Mouse (Mus musculus): Measurements from ENCODE around the gene Grin2b. TPM values are rescaled to one million over a fixed set of nuclear protein-coding genes. Genes with fewer than 3 reads are reported as not detected.
A peak's percentile ranks its signal among the peaks of the same experiment; 100 is the strongest.

Gene Grin2b
- polyA plus RNA-seq (2016; fragmentation: Nextera tagmentation; extraction: Ambion mirVana): 0.31 TPM in 1 of 2 replicates, not detected in the other

GRCm38 (mm10) chr6:136173191-136173896 lies at the start of gene Grin2b:
Gene Grin2b (minus strand): TSS chr6:136173511.
- 3% methylated on average over 15 of the region's 30 CpGs for WGBS
- peak; percentile 65 for DNase-seq (ENCODE audit: extremely low spot score, low spot score)
- H3K27ac ChIP-seq: no peak within 1 kb of the TSS

GRCm38 (mm10) chr6:136221894-136222293 lies 48.6 kb upstream of the Grin2b start:
- H3K4me1 ChIP-seq: peaks cover 5% of the 10 kb centered on the region; the same call in 1 of the 2 replicates
- no peak for DNase-seq (ENCODE audit: extremely low spot score, low spot score)
- 90% methylated on average over 3 of the region's 3 CpGs for WGBS

More at GRCm38 (mm10) chr6:136173191-136173896, at the start of gene Grin2b:
- H3K4me1 ChIP-seq: peaks cover 21% of the 10 kb centered on the region
- H3K36me3 ChIP-seq (replicated peaks): no peaks in the 10 kb centered on the region
- no peaks in the 10 kb centered on the region for H3K9me3 ChIP-seq
- H3K4me3 ChIP-seq: peak within 1 kb of the TSS; percentile 63
- H3K27me3 ChIP-seq (ENCODE audit: poor library complexity, severe bottlenecking): peaks cover 50% of the 10 kb centered on the region

GRCm38 (mm10) chr6:136210442-136210841 lies 37.1 kb upstream of the Grin2b start:
- Histone ChIP-seq H3K27ac (no peak overlapping the region), H3K9me3 (no peaks in the 10 kb centered on the region), H3K4me3 (no peak overlapping the region), H3K4me1 (no peaks in the 10 kb centered on the region), H3K27me3 (ENCODE audit: poor library complexity, severe bottlenecking) (no peaks in the 10 kb centered on the region), H3K36me3 (replicated peaks) (no peaks in the 10 kb centered on the region)
- no peak for DNase-seq (ENCODE audit: extremely low spot score, low spot score)
- 85% methylated on average over 3 of the region's 3 CpGs for WGBS

More at GRCm38 (mm10) chr6:136221894-136222293, 48.6 kb upstream of the Grin2b start:
- Histone ChIP-seq H3K27me3 (ENCODE audit: poor library complexity, severe bottlenecking) (no peaks in the 10 kb centered on the region), H3K9me3 (no peaks in the 10 kb centered on the region), H3K4me3 (no peak overlapping the region), H3K27ac (no peak overlapping the region), H3K36me3 (replicated peaks) (no peaks in the 10 kb centered on the region)

GRCm38 (mm10) chr6:136199814-136200213 lies 26.5 kb upstream of the Grin2b start:
- DNase-seq (ENCODE audit: extremely low spot score, low spot score): no peak
- Histone ChIP-seq H3K36me3 (replicated peaks) (no peaks in the 10 kb centered on the region), H3K27ac (no peak overlapping the region), H3K4me3 (no peak overlapping the region), H3K27me3 (ENCODE audit: poor library complexity, severe bottlenecking) (no peaks in the 10 kb centered on the region), H3K9me3 (no peaks in the 10 kb centered on the region), H3K4me1 (no peaks in the 10 kb centered on the region)
- WGBS: 90% methylated on average over 2 of the region's 2 CpGs

GRCm38 (mm10) chr6:136194616-136195015 lies 21.3 kb upstream of the Grin2b start:
- no peaks in the 10 kb centered on the region for H3K36me3 ChIP-seq (replicated peaks)
- 92% methylated on average over 5 of the region's 5 CpGs for WGBS
- H3K27me3 ChIP-seq (ENCODE audit: poor library complexity, severe bottlenecking): no peaks in the 10 kb centered on the region
- H3K9me3 ChIP-seq: no peaks in the 10 kb centered on the region
- no peak overlapping the region for H3K4me3 ChIP-seq
- no peak overlapping the region for H3K27ac ChIP-seq
- DNase-seq (ENCODE audit: extremely low spot score, low spot score): no peak
- H3K4me1 ChIP-seq: no peaks in the 10 kb centered on the region

GRCm38 (mm10) chr6:136178066-136178465 lies 4.8 kb upstream of the Grin2b start:
- Histone ChIP-seq H3K4me3 (no peak overlapping the region), H3K27ac (no peak overlapping the region), H3K27me3 (ENCODE audit: poor library complexity, severe bottlenecking) (peaks cover 9% of the 10 kb centered on the region), H3K36me3 (replicated peaks) (no peaks in the 10 kb centered on the region), H3K9me3 (no peaks in the 10 kb centered on the region), H3K4me1 (peaks cover 7% of the 10 kb centered on the region)
- DNase-seq (ENCODE audit: extremely low spot score, low spot score): no peak
- WGBS: 85% methylated on average over 9 of the region's 9 CpGs

GRCm38 (mm10) chr6:136172801-136173190 lies 515 bp downstream of the Grin2b start:
- Histone ChIP-seq H3K4me1 (peaks cover 21% of the 10 kb centered on the region), H3K4me3 (peak overlapping the region; percentile 63), H3K9me3 (no peaks in the 10 kb centered on the region), H3K27me3 (ENCODE audit: poor library complexity, severe bottlenecking) (peaks cover 50% of the 10 kb centered on the region), H3K36me3 (replicated peaks) (no peaks in the 10 kb centered on the region), H3K27ac (no peak overlapping the region)
- under 1% methylated on average over 15 of the region's 15 CpGs for WGBS
- DNase-seq (ENCODE audit: extremely low spot score, low spot score): peak; percentile 46

- peak overlapping the region; percentile 63 for H3K4me3 ChIP-seq
- H3K27ac ChIP-seq: no peak overlapping the region
- H3K36me3 ChIP-seq (replicated peaks): no peaks in the 10 kb centered on the region
- peaks cover 21% of the 10 kb centered on the region for H3K4me1 ChIP-seq
- WGBS: under 1% methylated on average over 43 of the region's 43 CpGs
- peak; percentile 42 for DNase-seq (ENCODE audit: extremely low spot score, low spot score)
- no peaks in the 10 kb centered on the region for H3K9me3 ChIP-seq
- peaks cover 50% of the 10 kb centered on the region for H3K27me3 ChIP-seq (ENCODE audit: poor library complexity, severe bottlenecking)
Measured at GRCm38 (mm10) chr6:136172172-136172651, 1.1 kb downstream of the Grin2b start.

GRCm38 (mm10) chr6:136171343-136171742 lies 2.0 kb downstream of the Grin2b start:
- Histone ChIP-seq H3K9me3 (no peaks in the 10 kb centered on the region), H3K4me1 (peaks cover 21% of the 10 kb centered on the region), H3K27me3 (ENCODE audit: poor library complexity, severe bottlenecking) (peaks cover 50% of the 10 kb centered on the region), H3K27ac (no peak overlapping the region), H3K36me3 (replicated peaks) (no peaks in the 10 kb centered on the region), H3K4me3 (peak overlapping the region; percentile 63; the same call in 1 of the 2 replicates)
- 16% methylated on average over 7 of the region's 7 CpGs for WGBS
- no peak for DNase-seq (ENCODE audit: extremely low spot score, low spot score)

GRCm38 (mm10) chr6:136170381-136170780 lies 2.9 kb downstream of the Grin2b start:
- Histone ChIP-seq H3K4me1 (peaks cover 21% of the 10 kb centered on the region), H3K27me3 (ENCODE audit: poor library complexity, severe bottlenecking) (peaks cover 50% of the 10 kb centered on the region), H3K9me3 (no peaks in the 10 kb centered on the region), H3K36me3 (replicated peaks) (no peaks in the 10 kb centered on the region), H3K4me3 (no peak overlapping the region), H3K27ac (no peak overlapping the region)
- no peak for DNase-seq (ENCODE audit: extremely low spot score, low spot score)
- WGBS: 88% methylated on average over 5 of the region's 5 CpGs

- Histone ChIP-seq H3K9me3 (no peaks in the 10 kb centered on the region), H3K4me3 (no peak overlapping the region), H3K4me1 (peaks cover 8% of the 10 kb centered on the region), H3K27me3 (ENCODE audit: poor library complexity, severe bottlenecking) (peaks cover 34% of the 10 kb centered on the region), H3K27ac (no peak overlapping the region), H3K36me3 (replicated peaks) (no peaks in the 10 kb centered on the region)
- DNase-seq (ENCODE audit: extremely low spot score, low spot score): no peak
- WGBS: 82% methylated on average over 5 of the region's 5 CpGs
Measured at GRCm38 (mm10) chr6:136167361-136167760, 6.0 kb downstream of the Grin2b start.

- WGBS: 88% methylated on average over 9 of the region's 9 CpGs
- Histone ChIP-seq H3K4me1 (no peaks in the 10 kb centered on the region), H3K4me3 (no peak overlapping the region), H3K36me3 (replicated peaks) (no peaks in the 10 kb centered on the region), H3K9me3 (no peaks in the 10 kb centered on the region), H3K27ac (no peak overlapping the region), H3K27me3 (ENCODE audit: poor library complexity, severe bottlenecking) (peaks cover 16% of the 10 kb centered on the region)
- DNase-seq (ENCODE audit: extremely low spot score, low spot score): no peak
Measured at GRCm38 (mm10) chr6:136165443-136166077, 7.8 kb downstream of the Grin2b start.

- Histone ChIP-seq H3K4me1 (no peaks in the 10 kb centered on the region), H3K9me3 (no peaks in the 10 kb centered on the region), H3K27ac (no peak overlapping the region), H3K4me3 (no peak overlapping the region), H3K27me3 (ENCODE audit: poor library complexity, severe bottlenecking) (no peaks in the 10 kb centered on the region), H3K36me3 (replicated peaks) (no peaks in the 10 kb centered on the region)
- WGBS: 83% methylated on average over 11 of the region's 11 CpGs
- no peak for DNase-seq (ENCODE audit: extremely low spot score, low spot score)
Measured at GRCm38 (mm10) chr6:136162090-136162489, 11.2 kb downstream of the Grin2b start.

All from forebrain, embryonic 10.5 days (tissue).